Mouse (Mus musculus) natural killer cell, adult 2 months (primary cell): Measurements from ENCODE around the gene Capzb.

Experiments
- DNase-seq, 2 experiments: peaks; one replicate each; pipeline ENCODE4 v3.0.0; 2022; ENCODE audit warnings: low spot score in 2 of 2

The Capzb gene

GRCm38 (mm10) chr4:139179731-139180625 lies 12.7 kb upstream of the Capzb start:
- DNase-seq: no peak

GRCm38 (mm10) chr4:139182511-139182910 lies 10.2 kb upstream of the Capzb start:
- DNase-seq: no peak

- DNase-seq: no peak
These were observed 6.8 kb upstream of the Capzb start for GRCm38 (mm10) chr4:139185766-139186442.

- DNase-seq: no peak
These were observed 4.8 kb upstream of the Capzb start for GRCm38 (mm10) chr4:139187930-139188329.

GRCm38 (mm10) chr4:139191605-139192498 lies 847 bp upstream of the Capzb start:
- DNase-seq: no peak

GRCm38 (mm10) chr4:139193176-139194093 lies 736 bp downstream of the Capzb start:
- DNase-seq: peak in 1 of 2 experiments; percentile 43

GRCm38 (mm10) chr4:139195101-139195500 lies 2.4 kb downstream of the Capzb start:
- DNase-seq: no peak

GRCm38 (mm10) chr4:139196464-139196863 lies 3.8 kb downstream of the Capzb start:
- DNase-seq: no peak

GRCm38 (mm10) chr4:139196949-139197348 lies 4.2 kb downstream of the Capzb start:
- DNase-seq: no peak

GRCm38 (mm10) chr4:139197453-139197852 lies 4.8 kb downstream of the Capzb start:
- DNase-seq: no peak

GRCm38 (mm10) chr4:139198004-139198689 lies 5.4 kb downstream of the Capzb start:
- DNase-seq: peak; percentile 46 to 55

GRCm38 (mm10) chr4:139199126-139199525 lies 6.4 kb downstream of the Capzb start:
- DNase-seq: peak; percentile 50 to 62

GRCm38 (mm10) chr4:139199703-139200340 lies 7.1 kb downstream of the Capzb start:
- DNase-seq: peak; percentile 58 to 78

- DNase-seq: no peak
These were observed 8.2 kb downstream of the Capzb start for GRCm38 (mm10) chr4:139200946-139201345.

GRCm38 (mm10) chr4:139202556-139202955 lies 9.9 kb downstream of the Capzb start:
- no peak for DNase-seq

GRCm38 (mm10) chr4:139203381-139203780 lies 10.7 kb downstream of the Capzb start:
- peak; percentile 79 to 88 for DNase-seq

- DNase-seq: peak; percentile 41 to 51
These were observed 13.1 kb downstream of the Capzb start for GRCm38 (mm10) chr4:139205842-139206241.

GRCm38 (mm10) chr4:139206353-139207045 lies 13.8 kb downstream of the Capzb start:
- no peak for DNase-seq
